Mouse (Mus musculus): ENCODE data around the gene Adgrl2.

- TF ChIP-seq CTCF (IDR thresholded peaks at IDR 0.05; ENCODE audit: extremely low read depth, insufficient read depth, low read length) (no peak), POLR2A (IDR thresholded peaks at IDR 0.05; ENCODE audit: extremely low read depth, insufficient read depth, low read length) (no peak)
These were observed 6.0 kb downstream of the Adgrl2 start for GRCm38 (mm10) chr3:148984326-148984725.

All from cortical plate, adult 2 months (tissue).